Comparison of ENCODE assay signal across 14 mouse cellular contexts in the genomic region with DNA sequence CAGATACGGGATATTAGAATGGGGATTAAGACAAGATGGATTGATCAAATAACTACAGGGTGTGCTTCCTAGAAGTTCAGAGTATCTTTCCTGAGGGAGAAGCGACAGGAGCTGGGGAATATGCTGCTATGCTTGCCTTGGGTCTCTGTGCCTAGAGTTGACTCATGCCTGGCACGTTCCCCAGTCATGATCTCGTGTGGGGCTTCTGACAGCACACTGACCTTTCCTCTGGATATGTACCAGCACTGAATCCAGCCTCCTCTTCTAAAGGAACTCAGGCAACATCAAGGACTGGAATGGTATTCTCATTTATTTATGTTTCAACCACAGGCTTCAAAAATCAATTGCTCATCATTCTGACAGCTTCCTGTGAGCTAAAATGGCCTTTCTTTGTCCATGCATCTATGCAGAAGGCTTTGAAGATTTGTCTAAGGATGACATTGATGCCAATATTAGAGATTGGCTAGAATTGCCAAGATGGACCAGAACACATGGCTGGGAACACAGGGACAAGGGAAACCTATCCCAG. TPM values are rescaled to one million over a fixed set of nuclear protein-coding genes. Genes with fewer than 3 reads are reported as not detected.
DNase-seq lines count a peak whose midpoint lies in the region; ATAC-seq lines count a peak whose summit lies in the region.
"Had no signal": no experiment of that assay in that cellular context is flagged by ENCODE, and none has a peak within 500 bp of the region (broad histone marks: within the 10 kb centered on the region; RNA-seq: fewer than 3 reads in every experiment).

No protein-coding gene starts in this region.

- ATAC-seq in hindbrain, embryonic 16.5 days = peak; percentile 24; the same call in 1 of the 2 replicates
- no peak for ATAC-seq in hindbrain, embryonic 11.5 days (ENCODE audit: low FRiP score)
- ATAC-seq in liver, embryonic 11.5 days (replicated peaks; ENCODE audit: low FRiP score) = no peak
- ATAC-seq: intestine, embryonic 16.5 days had no signal

- H3K36me3 ChIP-seq in hindbrain, embryonic 16.5 days (ENCODE audit: control insufficient read depth, insufficient read depth, low read length) = no peaks in the 10 kb centered on the region
- no peaks in the 10 kb centered on the region for H3K36me3 ChIP-seq in hindbrain, embryonic 11.5 days (ENCODE audit: control insufficient read depth, insufficient read depth, low read length)
- H3K36me3 ChIP-seq in liver, embryonic 11.5 days (ENCODE audit: control insufficient read depth, insufficient read depth, low read length) = no peaks in the 10 kb centered on the region
- H3K36me3 ChIP-seq: embryonic facial prominence, embryonic 13.5 days had no signal

- 72% methylated on average over 4 of the region's 4 CpGs for WGBS in hindbrain, embryonic 16.5 days
- 77% methylated on average over 4 of the region's 4 CpGs for WGBS in hindbrain, embryonic 11.5 days
- WGBS in liver, embryonic 11.5 days = 70% methylated on average over 4 of the region's 4 CpGs

- H3K9me3 ChIP-seq in hindbrain, embryonic 16.5 days (ENCODE audit: control insufficient read depth, low read length) = peaks cover 3% of the 10 kb centered on the region; the same call in 1 of the 2 replicates
- H3K9me3 ChIP-seq in hindbrain, embryonic 11.5 days (ENCODE audit: control insufficient read depth, low read length) = no peaks in the 10 kb centered on the region
- no peaks in the 10 kb centered on the region for H3K9me3 ChIP-seq in liver, embryonic 11.5 days (ENCODE audit: control insufficient read depth, low read length)
- H3K9me3 ChIP-seq: embryonic facial prominence, embryonic 13.5 days had no signal

- H3K4me3 ChIP-seq in hindbrain, embryonic 16.5 days (ENCODE audit: low read length) = no peak overlapping the region
- H3K4me3 ChIP-seq in hindbrain, embryonic 11.5 days (ENCODE audit: low read depth, low read length) = no peak overlapping the region
- no peak overlapping the region for H3K4me3 ChIP-seq in liver, embryonic 11.5 days (ENCODE audit: low read depth, low read length)
- H3K4me3 ChIP-seq: embryonic facial prominence, embryonic 13.5 days had no signal

- H3K4me1 ChIP-seq in hindbrain, embryonic 16.5 days (ENCODE audit: control insufficient read depth, insufficient read depth, low read depth, low read length) = no peaks in the 10 kb centered on the region
- no peaks in the 10 kb centered on the region for H3K4me1 ChIP-seq in hindbrain, embryonic 11.5 days (replicated peaks; ENCODE audit: control insufficient read depth, insufficient read depth, low read length)
- H3K4me1 ChIP-seq in liver, embryonic 11.5 days (replicated peaks; ENCODE audit: control insufficient read depth, insufficient read depth, low read length) = no peaks in the 10 kb centered on the region
- H3K4me1 ChIP-seq: embryonic facial prominence, embryonic 13.5 days had no signal

- DNase-seq in hindbrain, embryonic 11.5 days (ENCODE audit: low spot score) = no peak
- DNase-seq in NIH3T3 (ENCODE audit: low read depth) = peak; percentile 92
- peak; percentile 54 for DNase-seq in adrenal gland, postnatal 14 days
- peak; percentile 33 to 45 for DNase-seq in cerebellum, postnatal 10 days
- DNase-seq in liver, embryonic 11.5 days (ENCODE audit: low spot score) = no peak
- no peak for DNase-seq in layer of hippocampus, adult 11-12 months (ENCODE audit: low spot score)
- no peak for DNase-seq in embryo, embryonic 11 days

- no peak overlapping the region for H3K27ac ChIP-seq in hindbrain, embryonic 16.5 days (ENCODE audit: low read depth, low read length)
- H3K27ac ChIP-seq in hindbrain, embryonic 11.5 days (ENCODE audit: low read depth, low read length) = no peak overlapping the region
- H3K27ac ChIP-seq in liver, embryonic 11.5 days (ENCODE audit: low read depth, low read length) = no peak overlapping the region
- H3K27ac ChIP-seq: embryonic facial prominence, embryonic 13.5 days had no signal

- H3K9ac ChIP-seq in hindbrain, embryonic 16.5 days (ENCODE audit: low read depth, low read length) = no peak overlapping the region
- no peak overlapping the region for H3K9ac ChIP-seq in hindbrain, embryonic 11.5 days (ENCODE audit: low read depth, low read length)
- H3K9ac ChIP-seq in liver, embryonic 11.5 days (ENCODE audit: low read depth, low read length) = no peak overlapping the region
- H3K9ac ChIP-seq: embryonic facial prominence, embryonic 13.5 days had no signal

- no peaks in the 10 kb centered on the region for H3K27me3 ChIP-seq in hindbrain, embryonic 16.5 days (replicated peaks; ENCODE audit: control insufficient read depth, insufficient read depth, low read length)
- no peaks in the 10 kb centered on the region for H3K27me3 ChIP-seq in hindbrain, embryonic 11.5 days (ENCODE audit: control insufficient read depth, insufficient read depth, low read length)
- H3K27me3 ChIP-seq in liver, embryonic 11.5 days (replicated peaks; ENCODE audit: control insufficient read depth, insufficient read depth, low read length) = no peaks in the 10 kb centered on the region
- H3K27me3 ChIP-seq: embryonic facial prominence, embryonic 13.5 days had no signal

- H3K4me2 ChIP-seq in hindbrain, embryonic 16.5 days (ENCODE audit: low read length) = no peak overlapping the region
- no peak overlapping the region for H3K4me2 ChIP-seq in hindbrain, embryonic 11.5 days (replicated peaks; ENCODE audit: low read depth, low read length)
- H3K4me2 ChIP-seq in liver, embryonic 11.5 days = no peak overlapping the region
- H3K4me2 ChIP-seq: embryonic facial prominence, embryonic 13.5 days; heart, embryonic 11.5 days had no signal

RNA-seq across cellular contexts. Expression of a gene that starts 5.3 kb away (rescaled TPM):
- 2.1 and 2.2 TPM in 2 replicates for polyA plus RNA-seq in hindbrain, embryonic 16.5 days (2015; fragmentation: Nextera tagmentation; extraction: Ambion mirVana)
- 0.76 and 1.0 TPM in 2 replicates for polyA plus RNA-seq in hindbrain, embryonic 11.5 days (2014; fragmentation: Nextera tagmentation; extraction: Ambion mirVana)
- total RNA-seq in adrenal gland, postnatal 14 days (2021) = 0.30 and 0.38 TPM in 2 replicates
- polyA plus RNA-seq in liver, embryonic 11.5 days (2014; fragmentation: Nextera tagmentation; extraction: Ambion mirVana) = not detected in 2 replicates
- total RNA-seq: hematopoietic stem cell, adult 5-6 weeks had no signal
- polyA plus RNA-seq: embryonic facial prominence, embryonic 13.5 days; forebrain, embryonic 11.5 days; heart, embryonic 11.5 days; limb, embryonic 11.5 days had no signal

RNA-seq across cellular contexts. Expression of a gene that starts 40.2 kb away (rescaled TPM):
- polyA plus RNA-seq in hindbrain, embryonic 16.5 days (2015; fragmentation: Nextera tagmentation; extraction: Ambion mirVana) = 0.96 and 1.4 TPM in 2 replicates
- 2.0 and 2.7 TPM in 2 replicates for polyA plus RNA-seq in hindbrain, embryonic 11.5 days (2014; fragmentation: Nextera tagmentation; extraction: Ambion mirVana)
- total RNA-seq in adrenal gland, postnatal 14 days (2021) = 9.0 and 11.1 TPM in 2 replicates
- 4.4 and 4.9 TPM in 2 replicates for polyA plus RNA-seq in liver, embryonic 11.5 days (2014; fragmentation: Nextera tagmentation; extraction: Ambion mirVana)

Comparison
In these comparisons a context has a peak if more than half of its experiments do, and no peak if none do; other contexts are left out.
1. DNase-seq: peak in NIH3T3 (single experiment), adrenal gland, postnatal 14 days (single experiment) and cerebellum, postnatal 10 days (2 of 2); none in hindbrain, embryonic 11.5 days (single experiment), liver, embryonic 11.5 days (single experiment), layer of hippocampus, adult 11-12 months (single experiment) and embryo, embryonic 11 days (single experiment).